Mouse (Mus musculus): ENCODE results near the gene 6030408B16Rik. TPM values are rescaled to one million over a fixed set of nuclear protein-coding genes. Genes with fewer than 3 reads are reported as not detected.

6030408B16Rik gene
- polyA plus RNA-seq, 1 experiment from 2014 or later = 0.27 TPM

GRCm38 (mm10) chr15:101294028-101294894 lies 1.2 kb downstream of the 6030408B16Rik start:
- Histone ChIP-seq H3K27me3 (ENCODE audit: poor library complexity, severe bottlenecking) (no peaks in the 10 kb centered on the region), H3K4me3 (no peak overlapping the region), H3K27ac (0 out of 2 replicates have a peak overlapping the region, but pooled peaks have one; percentile 12), H3K9me3 (no peaks in the 10 kb centered on the region), H3K36me3 (replicated peaks) (peaks cover 29% of the 10 kb centered on the region), H3K4me1 (peaks cover 16% of the 10 kb centered on the region)
- DNase-seq (ENCODE audit: extremely low spot score, low spot score) = no peak
- 71% methylated on average over 16 of the region's 16 CpGs for WGBS

DNA sequence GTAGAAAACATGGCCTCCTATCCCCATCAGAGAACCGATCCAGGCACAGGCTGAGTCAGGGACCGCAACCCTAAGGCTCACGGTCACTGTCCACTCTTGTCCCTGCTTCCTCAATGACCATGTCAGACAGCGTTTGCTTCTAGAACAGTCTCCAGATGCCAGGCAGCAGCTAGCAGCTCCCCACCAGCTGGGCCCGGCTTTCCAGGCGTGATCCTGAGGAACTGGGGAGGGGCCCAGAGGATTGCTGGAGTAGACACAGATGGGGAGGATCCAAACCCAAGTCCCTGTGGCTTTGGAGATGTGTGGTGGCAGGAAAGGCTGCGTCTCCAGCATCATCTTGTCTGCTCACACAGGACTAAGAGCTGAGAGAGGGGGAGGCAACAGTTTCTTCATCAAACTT lies 2.1 kb downstream of the 6030408B16Rik start:
- Histone ChIP-seq H3K27me3 (ENCODE audit: poor library complexity, severe bottlenecking) (no peaks in the 10 kb centered on the region), H3K27ac (no peak overlapping the region), H3K36me3 (replicated peaks) (peaks cover 21% of the 10 kb centered on the region), H3K4me1 (peaks cover 16% of the 10 kb centered on the region), H3K9me3 (no peaks in the 10 kb centered on the region), H3K4me3 (no peak overlapping the region)
- no peak for DNase-seq (ENCODE audit: extremely low spot score, low spot score)
- 86% methylated on average over 7 of the region's 7 CpGs for whole genome bisulfite sequencing

GRCm38 (mm10) chr15:101295616-101296015 lies 2.6 kb downstream of the 6030408B16Rik start:
- WGBS = 94% methylated on average over 10 of the region's 10 CpGs
- H3K4me3 ChIP-seq = no peak overlapping the region
- H3K9me3 ChIP-seq = no peaks in the 10 kb centered on the region
- peaks cover 16% of the 10 kb centered on the region for H3K36me3 ChIP-seq (replicated peaks)
- no peak for DNase-seq (ENCODE audit: extremely low spot score, low spot score)
- H3K27me3 ChIP-seq (ENCODE audit: poor library complexity, severe bottlenecking) = no peaks in the 10 kb centered on the region
- H3K4me1 ChIP-seq = peaks cover 16% of the 10 kb centered on the region
- H3K27ac ChIP-seq = no peak overlapping the region

GRCm38 (mm10) chr15:101296091-101296490 lies 3.1 kb downstream of the 6030408B16Rik start:
- H3K36me3 ChIP-seq (replicated peaks) = peaks cover 11% of the 10 kb centered on the region
- H3K27me3 ChIP-seq (ENCODE audit: poor library complexity, severe bottlenecking) = no peaks in the 10 kb centered on the region
- H3K4me1 ChIP-seq = peaks cover 16% of the 10 kb centered on the region
- no peak overlapping the region for H3K4me3 ChIP-seq
- H3K27ac ChIP-seq = no peak overlapping the region
- no peak for DNase-seq (ENCODE audit: extremely low spot score, low spot score)
- 89% methylated on average over 11 of the region's 11 CpGs for WGBS
- H3K9me3 ChIP-seq = no peaks in the 10 kb centered on the region

DNA sequence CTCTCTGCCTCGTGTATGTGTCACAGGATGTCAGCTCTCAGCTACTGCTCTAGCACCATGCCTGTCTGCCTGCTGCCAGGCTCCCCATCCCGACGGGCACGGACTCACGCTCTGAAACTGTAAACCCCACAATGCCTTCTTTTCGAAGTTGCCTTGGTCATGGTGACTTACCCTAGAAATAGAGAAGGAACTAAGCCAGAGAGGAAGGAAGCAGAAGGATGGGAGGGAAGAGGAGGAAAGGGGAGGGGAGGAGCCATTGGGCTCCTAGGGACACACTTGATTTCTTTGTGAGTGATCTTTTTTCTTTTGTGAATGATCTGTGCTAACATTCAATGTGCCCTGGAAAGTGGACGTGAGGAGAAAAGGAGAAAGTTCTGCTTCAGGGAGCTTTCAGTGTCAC lies 5.0 kb downstream of the 6030408B16Rik start:
- Histone ChIP-seq H3K36me3 (replicated peaks) (no peaks in the 10 kb centered on the region; the same call in 1 of the 2 replicates), H3K27ac (peak overlapping the region; percentile 79), H3K4me1 (peaks cover 16% of the 10 kb centered on the region), H3K9me3 (no peaks in the 10 kb centered on the region), H3K4me3 (peak overlapping the region; percentile 42; the same call in 1 of the 2 replicates), H3K27me3 (ENCODE audit: poor library complexity, severe bottlenecking) (no peaks in the 10 kb centered on the region)
- 24% methylated on average over 7 of the region's 7 CpGs for WGBS
- no peak for DNase-seq (ENCODE audit: extremely low spot score, low spot score)

DNA sequence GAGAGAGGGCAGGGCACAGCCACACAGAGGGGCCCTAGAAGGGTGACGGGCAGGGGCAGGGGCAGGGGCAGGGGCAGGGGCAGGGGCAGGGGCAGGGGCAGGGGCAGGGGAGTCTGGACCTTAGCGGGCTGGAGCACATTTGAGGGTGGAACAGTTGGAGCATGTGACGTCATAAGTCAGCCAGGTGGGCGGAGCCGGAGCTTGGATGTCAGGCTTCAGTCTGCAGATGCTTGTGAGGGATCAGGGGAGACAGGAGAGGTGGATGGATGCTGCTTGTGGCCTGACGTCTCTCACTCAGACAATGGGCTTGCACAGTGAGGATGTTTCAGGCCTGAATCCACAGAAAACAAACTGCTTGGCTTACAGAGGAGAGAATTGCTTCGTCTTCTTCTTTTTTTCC lies 5.5 kb downstream of the 6030408B16Rik start:
- Histone ChIP-seq H3K4me1 (peaks cover 14% of the 10 kb centered on the region), H3K36me3 (replicated peaks) (no peaks in the 10 kb centered on the region), H3K9me3 (no peaks in the 10 kb centered on the region), H3K4me3 (peak overlapping the region; percentile 42), H3K27ac (peak overlapping the region; percentile 79), H3K27me3 (ENCODE audit: poor library complexity, severe bottlenecking) (no peaks in the 10 kb centered on the region)
- 10% methylated on average over 7 of the region's 7 CpGs for WGBS
- peak; percentile 60 for DNase-seq (ENCODE audit: extremely low spot score, low spot score)

GRCm38 (mm10) chr15:101299480-101299960 lies 6.5 kb downstream of the 6030408B16Rik start:
- Histone ChIP-seq H3K4me3 (no peak overlapping the region), H3K27me3 (ENCODE audit: poor library complexity, severe bottlenecking) (no peaks in the 10 kb centered on the region), H3K4me1 (peaks cover 10% of the 10 kb centered on the region), H3K36me3 (replicated peaks) (no peaks in the 10 kb centered on the region), H3K27ac (no peak overlapping the region), H3K9me3 (no peaks in the 10 kb centered on the region)
- 89% methylated on average over 14 of the region's 14 CpGs for WGBS
- DNase-seq (ENCODE audit: extremely low spot score, low spot score) = no peak

GRCm38 (mm10) chr15:101300128-101300527 lies 7.1 kb downstream of the 6030408B16Rik start:
- Histone ChIP-seq H3K36me3 (replicated peaks) (no peaks in the 10 kb centered on the region), H3K27ac (no peak overlapping the region), H3K4me3 (no peak overlapping the region), H3K27me3 (ENCODE audit: poor library complexity, severe bottlenecking) (no peaks in the 10 kb centered on the region), H3K4me1 (peaks cover 10% of the 10 kb centered on the region), H3K9me3 (no peaks in the 10 kb centered on the region)
- WGBS = 75% methylated on average over 6 of the region's 6 CpGs
- no peak for DNase-seq (ENCODE audit: extremely low spot score, low spot score)

DNA sequence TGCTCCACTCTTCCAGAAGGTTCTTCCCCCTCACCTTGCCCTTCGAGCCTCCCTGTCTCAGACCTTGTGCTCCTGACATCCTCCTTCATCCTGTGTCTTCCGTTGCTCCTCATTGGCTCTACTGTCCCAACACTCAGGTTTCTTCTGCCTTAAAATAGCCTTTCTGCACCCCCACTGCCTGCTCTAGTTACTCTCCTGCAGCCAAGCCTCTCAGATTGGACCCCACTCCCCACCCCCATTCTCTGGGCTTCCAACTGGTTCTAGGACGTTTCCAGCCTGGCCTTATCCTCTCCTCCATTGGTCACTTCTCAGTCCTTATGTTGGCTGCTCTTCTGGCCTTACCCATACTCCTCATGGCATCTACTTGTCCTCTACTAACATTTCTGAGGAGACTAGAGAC lies 9.2 kb downstream of the 6030408B16Rik start:
- no peak for DNase-seq (ENCODE audit: extremely low spot score, low spot score)
- no peaks in the 10 kb centered on the region for H3K27me3 ChIP-seq (ENCODE audit: poor library complexity, severe bottlenecking)
- no peak overlapping the region for H3K4me3 ChIP-seq
- no peaks in the 10 kb centered on the region for H3K36me3 ChIP-seq (replicated peaks)
- H3K27ac ChIP-seq = no peak overlapping the region
- peaks cover 10% of the 10 kb centered on the region for H3K4me1 ChIP-seq
- WGBS = 80% methylated on average over 3 of the region's 3 CpGs
- no peaks in the 10 kb centered on the region for H3K9me3 ChIP-seq

GRCm38 (mm10) chr15:101303830-101304229 lies 10.8 kb downstream of the 6030408B16Rik start:
- WGBS = 85% methylated on average over 4 of the region's 4 CpGs
- Histone ChIP-seq H3K9me3 (no peaks in the 10 kb centered on the region), H3K36me3 (replicated peaks) (no peaks in the 10 kb centered on the region), H3K27me3 (ENCODE audit: poor library complexity, severe bottlenecking) (no peaks in the 10 kb centered on the region), H3K4me3 (no peak overlapping the region), H3K4me1 (peaks cover 7% of the 10 kb centered on the region), H3K27ac (no peak overlapping the region)
- DNase-seq (ENCODE audit: extremely low spot score, low spot score) = no peak

- H3K27ac ChIP-seq = no peak overlapping the region
- H3K36me3 ChIP-seq (replicated peaks) = no peaks in the 10 kb centered on the region
- no peaks in the 10 kb centered on the region for H3K9me3 ChIP-seq
- H3K4me1 ChIP-seq = peaks cover 17% of the 10 kb centered on the region
- WGBS = 95% methylated on average over 4 of the region's 4 CpGs
- DNase-seq (ENCODE audit: extremely low spot score, low spot score) = no peak
- H3K4me3 ChIP-seq = no peak overlapping the region
- no peaks in the 10 kb centered on the region for H3K27me3 ChIP-seq (ENCODE audit: poor library complexity, severe bottlenecking)
These were observed 13.4 kb downstream of the 6030408B16Rik start for GRCm38 (mm10) chr15:101306459-101306858.

DNA sequence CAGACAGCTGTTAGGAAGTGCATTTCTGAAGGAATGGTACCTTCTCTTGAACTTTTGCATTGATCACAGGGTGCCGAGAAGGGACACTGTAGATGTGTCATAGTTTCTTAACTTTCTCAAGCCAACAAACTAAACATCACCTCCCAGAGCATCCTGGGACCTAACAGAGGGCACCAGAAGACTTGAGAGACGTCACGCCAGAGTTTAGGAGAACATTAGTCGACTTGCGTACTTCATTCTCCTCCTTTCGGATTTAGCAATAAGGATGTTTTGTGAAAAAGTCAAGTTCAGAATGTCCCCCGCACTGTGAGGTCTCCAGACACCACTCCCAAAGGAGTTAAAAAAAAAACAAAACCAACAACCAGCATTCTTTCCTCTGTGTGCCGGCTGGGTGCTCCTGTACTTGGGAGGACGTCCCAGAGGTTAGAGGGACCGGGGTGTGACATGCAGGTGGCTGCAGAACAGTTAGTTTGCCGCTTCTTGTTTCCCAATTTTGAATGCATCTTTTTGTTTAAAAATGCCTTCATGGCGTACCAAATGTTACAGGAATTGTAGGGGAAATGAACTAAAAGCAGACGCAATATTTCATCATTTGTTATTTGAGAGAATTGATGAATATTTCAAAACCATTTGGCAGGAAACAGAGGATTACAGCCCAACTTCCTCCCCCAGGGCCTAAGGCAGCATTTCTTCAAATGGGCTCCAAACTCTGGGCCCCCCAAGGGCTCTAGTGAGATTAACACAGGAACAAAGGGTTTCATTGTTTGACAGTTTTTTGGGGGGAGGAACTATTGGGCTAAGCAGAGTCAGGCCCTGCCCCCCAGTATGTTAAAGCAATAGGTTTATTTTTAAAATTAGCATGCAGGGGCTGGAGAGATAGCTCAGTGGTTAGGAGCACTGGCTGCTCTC lies 15.7 kb downstream of the 6030408B16Rik start:
- DNase-seq (ENCODE audit: extremely low spot score, low spot score) = no peak
- Histone ChIP-seq H3K27me3 (ENCODE audit: poor library complexity, severe bottlenecking) (no peaks in the 10 kb centered on the region), H3K4me3 (no peak overlapping the region), H3K36me3 (replicated peaks) (no peaks in the 10 kb centered on the region), H3K9me3 (no peaks in the 10 kb centered on the region), H3K4me1 (peaks cover 17% of the 10 kb centered on the region), H3K27ac (no peak overlapping the region)
- 60% methylated on average over 13 of the region's 13 CpGs for WGBS

Data from forebrain, embryonic 10.5 days (tissue).